Mouse (Mus musculus) forebrain, embryonic 16.5 days (tissue): Measurements from ENCODE around the gene Sertad1. TPM values are rescaled to one million over a fixed set of nuclear protein-coding genes. Genes with fewer than 3 reads are reported as not detected.
A peak's percentile ranks its signal among the peaks of the same experiment; 100 is the strongest.

ENCODE experiments used
- ATAC-seq: fragments of 200-750 bp; cut with Nextera tagmentation; 2 replicates; pipeline ENCODE4 v1.8.0; 2017; ENCODE audit warnings: mild to moderate bottlenecking, moderate library complexity
- H3K27ac ChIP-seq: fragments of 300-500 bp; sonication (generic); 2 replicates; pipeline ENCODE4 v1.5.1; 2014; ENCODE audit warnings: low read length, control low read depth
- H3K27me3 ChIP-seq: fragments of 300-500 bp; sonication (generic); replicated peaks from 2 replicates; pipeline ENCODE4 v1.6.1; 2014; ENCODE audit warnings: low read length; ENCODE audit not compliant: control insufficient read depth, insufficient read depth
- H3K36me3 ChIP-seq: fragments of 300-500 bp; sonication (generic); 2 replicates; pipeline ENCODE4 v1.6.1; 2014; ENCODE audit not compliant: control insufficient read depth, insufficient read depth
- H3K4me1 ChIP-seq: fragments of 300-500 bp; sonication (generic); replicated peaks from 2 replicates; pipeline ENCODE4 v1.6.1; 2014; ENCODE audit warnings: low read length; ENCODE audit not compliant: control insufficient read depth, insufficient read depth
- H3K4me2 ChIP-seq: fragments of 300-500 bp; sonication (generic); 2 replicates; pipeline ENCODE4 v1.6.1; 2014; ENCODE audit warnings: mild to moderate bottlenecking, low read length, control low read depth
- H3K4me3 ChIP-seq: fragments of 300-500 bp; sonication (generic); replicated peaks from 2 replicates; pipeline ENCODE4 v1.5.1; 2014; ENCODE audit warnings: mild to moderate bottlenecking, low read length, control low read depth
- H3K9ac ChIP-seq: fragments of 300-500 bp; sonication (generic); replicated peaks from 2 replicates; pipeline ENCODE4 v1.6.1; 2014; ENCODE audit warnings: low read depth, low read length, control low read depth
- H3K9me3 ChIP-seq: fragments of 300-500 bp; sonication (generic); 2 replicates; pipeline ENCODE4 v1.6.1; 2016; ENCODE audit warnings: low read length; ENCODE audit not compliant: control insufficient read depth
- WGBS: fragments of 180-500 bp; shearing (Covaris S2); extraction: QIAGEN DNeasy Blood & Tissue Kit; methylation state at CpG from one replicate; pipeline ENCODE4 v1.1.7; 2014; 5-methylcytosine and 5-hydroxymethylcytosine counted together
- polyA plus RNA-seq: library from polyadenylated mRNA; unstranded; fragments of >200 nt; fragmentation: Nextera tagmentation; extraction: Ambion mirVana; gene quantifications from 2 replicates; pipeline ENCODE4 v1.2.1, GENCODE M21; 2015

The Sertad1 gene
- polyA plus RNA-seq, 1 experiment from 2014 or later: 6.5 TPM

- Histone ChIP-seq H3K27me3 (no peaks in the 10 kb centered on the region), H3K27ac (no peak overlapping the region), H3K9ac (no peak overlapping the region), H3K4me1 (peaks cover 5% of the 10 kb centered on the region), H3K4me2 (no peak overlapping the region), H3K36me3 (no peaks in the 10 kb centered on the region), H3K4me3 (no peak overlapping the region), H3K9me3 (no peaks in the 10 kb centered on the region)
- 71% methylated on average over 3 of the region's 3 CpGs for WGBS
- no peak for ATAC-seq
These were observed 6.2 kb upstream of the Sertad1 start for GRCm38 (mm10) chr7:27480506-27480905.

DNA sequence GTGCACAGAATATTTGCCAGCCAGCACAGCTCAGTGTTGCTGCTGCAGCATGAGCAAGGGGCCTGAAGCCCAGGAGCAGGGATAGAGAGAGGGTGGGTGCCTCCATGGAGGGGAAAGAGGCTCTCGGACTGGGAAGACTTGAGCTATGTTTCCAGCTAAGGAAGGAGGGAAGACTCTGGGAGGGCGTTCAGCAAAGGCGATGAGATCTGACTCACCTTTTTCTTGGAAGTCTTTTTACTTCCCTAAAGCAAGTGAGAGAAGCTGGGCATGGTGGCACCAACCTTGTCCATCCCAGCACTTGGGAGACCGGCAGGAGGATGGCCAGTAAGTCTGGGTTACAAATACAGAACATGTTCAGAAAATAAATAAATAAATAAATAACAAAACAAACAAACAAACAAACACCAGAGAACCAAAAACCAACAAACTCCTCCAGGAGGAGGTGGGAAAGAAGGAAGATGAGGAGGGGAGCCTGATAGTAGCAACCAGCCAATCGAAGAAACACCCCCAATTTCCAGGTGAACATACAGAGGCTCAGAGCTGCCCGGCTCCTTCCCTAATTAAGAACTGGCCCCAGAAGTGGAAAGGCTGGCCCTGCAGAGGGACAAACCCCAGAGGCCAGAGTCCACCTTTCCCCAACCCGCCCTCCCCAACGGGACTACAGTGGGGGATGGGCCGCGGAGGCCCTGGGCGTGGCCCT lies 5.6 kb upstream of the Sertad1 start:
- no peak for ATAC-seq
- 15% methylated on average over 10 of the region's 11 CpGs for WGBS
- no peak overlapping the region for H3K27ac ChIP-seq
- peak overlapping the region; percentile 49 for H3K9ac ChIP-seq
- H3K4me3 ChIP-seq: peak overlapping the region; percentile 37
- peaks cover 5% of the 10 kb centered on the region for H3K4me1 ChIP-seq
- H3K27me3 ChIP-seq: no peaks in the 10 kb centered on the region
- H3K9me3 ChIP-seq: no peaks in the 10 kb centered on the region
- H3K4me2 ChIP-seq: peak overlapping the region; percentile 51
- H3K36me3 ChIP-seq: no peaks in the 10 kb centered on the region

GRCm38 (mm10) chr7:27481627-27481969 lies 5.1 kb upstream of the Sertad1 start:
- no peaks in the 10 kb centered on the region for H3K36me3 ChIP-seq
- H3K9ac ChIP-seq: peak overlapping the region; percentile 49
- no peaks in the 10 kb centered on the region for H3K9me3 ChIP-seq
- peaks cover 9% of the 10 kb centered on the region for H3K4me1 ChIP-seq
- H3K4me2 ChIP-seq: peak overlapping the region; percentile 51
- no peaks in the 10 kb centered on the region for H3K27me3 ChIP-seq
- peak overlapping the region; percentile 37 for H3K4me3 ChIP-seq
- WGBS: 0% methylated on average over 10 of the region's 12 CpGs
- peak; percentile 70 for ATAC-seq
- H3K27ac ChIP-seq: no peak overlapping the region

- WGBS: 82% methylated on average over 4 of the region's 4 CpGs
- Histone ChIP-seq H3K27me3 (no peaks in the 10 kb centered on the region), H3K36me3 (no peaks in the 10 kb centered on the region), H3K4me3 (no peak overlapping the region), H3K9me3 (no peaks in the 10 kb centered on the region), H3K27ac (no peak overlapping the region), H3K4me2 (no peak overlapping the region), H3K4me1 (peaks cover 9% of the 10 kb centered on the region), H3K9ac (no peak overlapping the region)
- ATAC-seq: no peak
These were observed 2.9 kb upstream of the Sertad1 start for GRCm38 (mm10) chr7:27483860-27484259.

DNA sequence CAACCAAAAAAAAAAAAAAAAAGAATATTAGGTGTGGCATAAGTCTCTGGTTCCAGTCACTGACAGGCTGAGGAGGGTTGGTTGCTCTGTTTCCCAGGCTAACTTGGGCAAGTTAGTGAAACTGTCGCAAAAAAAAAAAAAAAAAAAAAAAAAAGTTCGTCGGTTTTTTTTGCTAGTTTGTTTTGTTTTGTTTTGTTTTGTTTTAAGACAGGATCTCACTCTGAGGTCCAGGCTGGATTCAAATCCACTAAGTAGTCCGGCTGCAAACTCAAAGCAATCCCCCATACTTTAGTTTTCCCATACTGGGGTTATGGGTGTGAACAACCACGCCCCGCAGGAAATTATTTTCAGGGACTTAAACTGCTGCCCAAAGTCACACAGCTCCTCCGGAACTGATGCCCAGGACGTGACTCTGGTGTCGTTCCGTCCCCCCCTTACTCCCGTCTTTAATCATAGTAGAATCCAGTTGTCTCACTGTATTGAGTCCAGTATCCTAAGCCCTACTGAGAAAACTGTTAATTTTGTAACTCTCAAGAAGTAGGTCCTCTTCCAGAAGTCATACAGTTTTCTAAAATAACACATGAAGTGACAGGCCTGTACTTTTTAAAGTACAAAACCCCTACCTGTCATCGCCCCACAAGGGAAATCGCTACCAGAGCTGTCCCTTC lies 474 bp upstream of the Sertad1 start:
- Histone ChIP-seq H3K27ac (no peak overlapping the region), H3K9ac (0 out of 2 replicates have a peak overlapping the region, but pooled peaks have one; percentile 28)
- peak; percentile 11 for ATAC-seq

GRCm38 (mm10) chr7:27487740-27488268 lies 1.1 kb downstream of the Sertad1 start:
- Histone ChIP-seq H3K36me3 (no peaks in the 10 kb centered on the region), H3K9me3 (no peaks in the 10 kb centered on the region), H3K4me1 (peaks cover 12% of the 10 kb centered on the region), H3K4me3 (peak overlapping the region; percentile 68), H3K27ac (peak overlapping the region; percentile 86), H3K9ac (peak overlapping the region; percentile 78), H3K4me2 (peak overlapping the region; percentile 63), H3K27me3 (no peaks in the 10 kb centered on the region)
- no peak for ATAC-seq
- 6% methylated on average over 13 of the region's 13 CpGs for WGBS

More for the DNA sequence above, 474 bp upstream of the Sertad1 start:
- Histone ChIP-seq H3K4me1 (peaks cover 16% of the 10 kb centered on the region), H3K27me3 (no peaks in the 10 kb centered on the region), H3K4me2 (peak overlapping the region; percentile 63), H3K36me3 (no peaks in the 10 kb centered on the region), H3K4me3 (peak overlapping the region; percentile 68), H3K9me3 (no peaks in the 10 kb centered on the region)
- 5% methylated on average over 13 of the region's 13 CpGs for WGBS

DNA sequence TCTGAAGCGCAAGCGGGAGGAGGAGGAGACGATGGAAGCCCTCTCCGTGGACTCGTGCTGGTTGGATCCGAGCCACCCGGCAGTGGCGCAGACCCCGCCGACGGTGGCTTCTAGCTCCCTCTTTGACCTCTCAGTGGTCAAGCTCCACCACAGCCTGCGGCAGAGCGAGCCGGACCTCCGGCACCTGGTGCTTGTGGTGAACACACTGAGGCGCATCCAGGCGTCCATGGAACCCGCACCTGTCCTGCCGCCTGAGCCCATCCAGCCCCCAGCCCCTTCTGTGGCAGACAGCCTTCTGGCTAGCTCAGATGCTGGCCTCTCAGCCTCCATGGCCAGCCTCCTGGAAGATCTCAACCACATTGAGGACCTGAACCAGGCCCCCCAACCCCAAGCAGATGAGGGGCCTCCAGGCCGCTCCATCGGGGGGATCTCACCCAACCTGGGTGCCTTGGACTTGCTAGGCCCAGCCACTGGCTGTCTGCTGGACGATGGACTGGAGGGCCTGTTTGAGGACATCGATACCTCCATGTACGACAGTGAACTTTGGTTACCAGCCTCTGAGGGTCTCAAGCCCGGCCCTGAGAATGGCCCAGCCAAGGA lies 2.7 kb downstream of the Sertad1 start:
- Histone ChIP-seq H3K27me3 (no peaks in the 10 kb centered on the region), H3K4me2 (no peak overlapping the region), H3K36me3 (no peaks in the 10 kb centered on the region), H3K9ac (no peak overlapping the region), H3K4me1 (peaks cover 12% of the 10 kb centered on the region), H3K27ac (no peak overlapping the region), H3K9me3 (no peaks in the 10 kb centered on the region), H3K4me3 (no peak overlapping the region)
- WGBS: 90% methylated on average over 25 of the region's 25 CpGs
- no peak for ATAC-seq

- Histone ChIP-seq H3K27ac (peak overlapping the region; percentile 60), H3K4me1 (peaks cover 12% of the 10 kb centered on the region), H3K36me3 (no peaks in the 10 kb centered on the region), H3K9ac (peak overlapping the region; percentile 59), H3K27me3 (no peaks in the 10 kb centered on the region), H3K4me2 (peak overlapping the region; percentile 54), H3K9me3 (no peaks in the 10 kb centered on the region), H3K4me3 (peak overlapping the region; percentile 40)
- ATAC-seq: no peak
- 40% methylated on average over 4 of the region's 4 CpGs for WGBS
These were observed 3.5 kb downstream of the Sertad1 start for GRCm38 (mm10) chr7:27490227-27490542.

- peak overlapping the region; percentile 40 for H3K4me3 ChIP-seq
These were observed 4.0 kb downstream of the Sertad1 start for GRCm38 (mm10) chr7:27490543-27491329.

More at GRCm38 (mm10) chr7:27490543-27491329, 4.0 kb downstream of the Sertad1 start:
- Histone ChIP-seq H3K9me3 (no peaks in the 10 kb centered on the region), H3K36me3 (no peaks in the 10 kb centered on the region), H3K9ac (peak overlapping the region; percentile 59), H3K27ac (peak overlapping the region; percentile 60), H3K4me2 (peak overlapping the region; percentile 54), H3K4me1 (peaks cover 12% of the 10 kb centered on the region), H3K27me3 (no peaks in the 10 kb centered on the region)
- ATAC-seq: no peak
- WGBS: under 1% methylated on average over 30 of the region's 33 CpGs
